Mouse (Mus musculus) CH12.LX (cell line): ENCODE results near the gene Gpx5.

Source experiments
- CTCF ChIP-seq, 2 experiments: IDR thresholded peaks in 1 of 2; conservative IDR thresholded peaks in 1 of 2; 2 replicates each; pipeline ENCODE4 v1.5.1; 2011 to 2012; ENCODE audit warnings: low read depth in 2 of 2, low read length in 2 of 2, improper control_type of control experiment in 1 of 2, inconsistent platforms in 1 of 2, mild to moderate bottlenecking in 1 of 2, moderate library complexity in 1 of 2
- HCFC1 ChIP-seq: IDR thresholded peaks from 2 replicates; pipeline ENCODE4 v1.6.1; 2012; ENCODE audit warnings: low read depth, mild to moderate bottlenecking, inconsistent platforms, low read length, improper control_type of control experiment
- POLR2A ChIP-seq: IDR thresholded peaks from 2 replicates; pipeline ENCODE4 v1.6.1; 2011; ENCODE audit warnings: low read depth, mild to moderate bottlenecking, improper control_type of control experiment, low read length
- USF1 ChIP-seq: IDR thresholded peaks from 2 replicates; pipeline ENCODE4 v1.6.1; 2014; ENCODE audit warnings: low read depth, mild to moderate bottlenecking, inconsistent platforms, low read length, improper control_type of control experiment

DNA sequence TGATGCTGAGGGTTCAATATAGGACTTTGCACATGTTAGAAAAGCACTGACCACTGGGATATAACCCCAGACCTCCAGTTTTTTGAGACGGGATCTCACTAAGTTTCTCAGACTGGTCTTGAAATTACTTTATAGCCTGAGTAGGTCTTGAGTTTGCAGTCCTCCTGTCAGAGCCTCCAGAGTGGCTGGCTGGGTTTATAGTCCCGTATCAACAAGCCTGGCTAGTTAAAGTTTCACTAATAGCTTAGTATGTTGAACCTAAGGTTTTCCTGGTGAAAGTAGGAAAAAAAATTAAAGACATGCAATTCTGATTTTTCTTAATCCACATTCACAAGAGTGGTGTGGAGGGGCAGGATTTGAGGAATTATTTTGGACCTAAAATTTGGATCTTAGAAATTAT lies 46.3 kb downstream of the Gpx5 start:
- TF ChIP-seq HCFC1: no peak
- TF ChIP-seq USF1: no peak
- no peak for TF ChIP-seq POLR2A
- TF ChIP-seq CTCF (conservative IDR thresholded peaks at IDR 0.05 in 1 of 2, IDR thresholded peaks at IDR 0.05 in 1 of 2; ENCODE audit: low read depth in 2 of 2, low read length in 2 of 2): no peak
